Comparison of ENCODE assay signal across 8 mouse cellular contexts in the genomic region with DNA sequence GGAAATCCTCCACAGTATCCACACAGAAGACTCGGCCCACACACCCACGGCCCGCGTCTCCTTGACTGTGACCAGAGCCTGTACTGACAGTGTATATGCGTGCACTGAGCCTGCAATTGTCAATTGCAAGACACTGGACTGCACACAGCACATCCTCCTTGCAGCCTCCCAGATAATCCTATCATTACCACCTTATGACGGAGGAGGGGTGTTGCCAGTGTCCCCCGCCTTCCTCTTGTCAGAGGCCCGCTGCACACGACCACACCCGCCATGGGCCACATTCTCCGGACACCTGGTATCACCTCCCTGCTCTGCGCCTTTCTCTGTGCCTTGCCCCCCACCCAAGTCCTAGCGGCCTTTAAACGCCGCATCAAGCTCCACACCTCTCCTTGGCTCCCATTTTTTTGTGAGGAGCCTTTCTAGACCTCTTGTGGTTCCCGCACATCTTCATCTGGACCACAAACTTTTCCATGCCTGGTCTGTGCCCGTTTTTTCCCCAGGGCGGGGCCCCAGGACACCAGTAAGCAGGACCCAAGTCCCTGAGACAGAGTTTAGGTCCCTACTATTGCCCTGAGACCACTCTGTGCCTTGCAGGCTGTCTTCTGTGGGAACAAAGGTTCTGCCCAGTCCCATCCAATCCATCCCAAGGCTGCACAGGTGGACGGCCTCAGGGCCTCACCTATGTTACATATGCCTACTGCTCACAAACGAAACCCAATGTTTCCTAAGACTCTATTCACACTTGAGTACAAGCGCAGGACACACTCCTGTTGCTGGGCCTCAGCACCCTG. TPM values are rescaled to one million over a fixed set of nuclear protein-coding genes. Genes with fewer than 3 reads are reported as not detected.
A peak's percentile ranks its signal among the peaks of the same experiment; 100 is the strongest.
DNase-seq lines count a peak whose midpoint lies in the region; ATAC-seq lines count a peak whose summit lies in the region.

No protein-coding gene starts in this region.

- H3K9ac ChIP-seq in forebrain, embryonic 16.5 days (replicated peaks; ENCODE audit: low read depth, low read length), result no peak overlapping the region
- peak overlapping the region; percentile 75 for H3K9ac ChIP-seq in liver, embryonic 13.5 days

- H3K4me2 ChIP-seq in forebrain, embryonic 16.5 days (ENCODE audit: low read length), result no peak overlapping the region
- peak overlapping the region; percentile 97 for H3K4me2 ChIP-seq in liver, embryonic 13.5 days

- H3K9me3 ChIP-seq in forebrain, embryonic 10.5 days, result no peaks in the 10 kb centered on the region
- no peaks in the 10 kb centered on the region for H3K9me3 ChIP-seq in forebrain, embryonic 16.5 days (ENCODE audit: control insufficient read depth, low read length)
- no peaks in the 10 kb centered on the region for H3K9me3 ChIP-seq in liver, embryonic 13.5 days (replicated peaks)

- H3K27ac ChIP-seq in forebrain, embryonic 10.5 days, result peak overlapping the region; percentile 95
- H3K27ac ChIP-seq in forebrain, embryonic 16.5 days (ENCODE audit: low read length), result no peak overlapping the region
- H3K27ac ChIP-seq in liver, embryonic 13.5 days, result peak overlapping the region; percentile 91

- 83% methylated on average over 21 of the region's 21 CpGs for WGBS in forebrain, embryonic 10.5 days
- 94% methylated on average over 20 of the region's 21 CpGs for WGBS in forebrain, embryonic 16.5 days
- WGBS in liver, embryonic 13.5 days (ENCODE audit: insufficient replicate concordance), result 26% methylated on average over 21 of the region's 21 CpGs

- H3K4me1 ChIP-seq in forebrain, embryonic 10.5 days, result peaks cover 69% of the 10 kb centered on the region
- peaks cover 48% of the 10 kb centered on the region for H3K4me1 ChIP-seq in forebrain, embryonic 16.5 days (replicated peaks; ENCODE audit: control insufficient read depth, insufficient read depth, low read length)
- H3K4me1 ChIP-seq in liver, embryonic 13.5 days (replicated peaks), result peaks cover 92% of the 10 kb centered on the region

- H3K27me3 ChIP-seq in forebrain, embryonic 10.5 days (ENCODE audit: poor library complexity, severe bottlenecking), result peaks cover 37% of the 10 kb centered on the region
- H3K27me3 ChIP-seq in forebrain, embryonic 16.5 days (replicated peaks; ENCODE audit: control insufficient read depth, insufficient read depth, low read length), result no peaks in the 10 kb centered on the region
- H3K27me3 ChIP-seq in liver, embryonic 13.5 days, result peaks cover 26% of the 10 kb centered on the region

- DNase-seq in forebrain, embryonic 10.5 days (ENCODE audit: extremely low spot score, low spot score), result no peak
- DNase-seq in spleen, adult 12 weeks (ENCODE audit: low spot score), result peak; percentile 34
- no peak for DNase-seq in spleen, adult 18-20 months
- DNase-seq in liver, embryonic 13.5 days, result peak; percentile 81
- DNase-seq in right cerebral cortex, postnatal 10 days (ENCODE audit: low spot score in 2 of 2), result no peak
- no peak for DNase-seq in left cerebral cortex, adult 8-10 months (ENCODE audit: low spot score in 2 of 2)

- no peaks in the 10 kb centered on the region for H3K36me3 ChIP-seq in forebrain, embryonic 10.5 days (replicated peaks)
- H3K36me3 ChIP-seq in forebrain, embryonic 16.5 days (ENCODE audit: control insufficient read depth, insufficient read depth), result no peaks in the 10 kb centered on the region
- H3K36me3 ChIP-seq in liver, embryonic 13.5 days, result no peaks in the 10 kb centered on the region

- peak overlapping the region; percentile 59 for H3K4me3 ChIP-seq in forebrain, embryonic 10.5 days
- H3K4me3 ChIP-seq in forebrain, embryonic 16.5 days (replicated peaks; ENCODE audit: low read length), result no peak overlapping the region
- peak overlapping the region; percentile 70 for H3K4me3 ChIP-seq in liver, embryonic 13.5 days (replicated peaks)

- no peak for ATAC-seq in forebrain, embryonic 16.5 days
- ATAC-seq in liver, embryonic 13.5 days (ENCODE audit: low read depth), result peak; percentile 80
- ATAC-seq in frontal cortex, adult (ENCODE audit: low TSS enrichment), result no peak

RNA-seq across cellular contexts. Expression of a gene that starts 44.6 kb away (rescaled TPM):
- polyA plus RNA-seq in forebrain, embryonic 10.5 days (2016; fragmentation: Nextera tagmentation; extraction: Ambion mirVana), result 2,559 and 2,733 TPM in 2 replicates
- 4,159 and 4,175 TPM in 2 replicates for polyA plus RNA-seq in forebrain, embryonic 16.5 days (2015; fragmentation: Nextera tagmentation; extraction: Ambion mirVana)
- polyA plus RNA-seq in liver, embryonic 13.5 days (2015; fragmentation: Nextera tagmentation; extraction: Ambion mirVana), result 712 and 750 TPM in 2 replicates
- 1,000 to 10,000 TPM; 1,267 to 1,347 (median 1,329) TPM for total RNA-seq in left cerebral cortex, adult 8-10 months (2022)

RNA-seq across cellular contexts. Expression of a gene that starts 57.6 kb away (rescaled TPM):
- polyA plus RNA-seq in forebrain, embryonic 10.5 days (2016; fragmentation: Nextera tagmentation; extraction: Ambion mirVana), result 0.32 TPM in 1 of 2 replicates, not detected in the other
- 1.3 and 1.5 TPM in 2 replicates for polyA plus RNA-seq in forebrain, embryonic 16.5 days (2015; fragmentation: Nextera tagmentation; extraction: Ambion mirVana)
- polyA plus RNA-seq in liver, embryonic 13.5 days (2015; fragmentation: Nextera tagmentation; extraction: Ambion mirVana), result not detected in 2 replicates
- 1 to 10 TPM in 1 of 4 experiments, under 1 TPM in 1, not detected in 2; 0.37 to 1.2 TPM for total RNA-seq in left cerebral cortex, adult 8-10 months (2022)

Comparison
In these comparisons a context has a peak if more than half of its experiments do, and no peak if none do; other contexts are left out.
1. DNase-seq: peak in spleen, adult 12 weeks (single experiment) and liver, embryonic 13.5 days (single experiment); none in forebrain, embryonic 10.5 days (single experiment), spleen, adult 18-20 months (0 of 2), right cerebral cortex, postnatal 10 days (0 of 2) and left cerebral cortex, adult 8-10 months (0 of 2).